Mouse (Mus musculus): ENCODE data around the gene Pgr15l. TPM values are rescaled to one million over a fixed set of nuclear protein-coding genes. Genes with fewer than 3 reads are reported as not detected.

Gene Pgr15l
- polyA plus RNA-seq (2015; fragmentation: Nextera tagmentation; extraction: Ambion mirVana), result not detected in 2 replicates

DNA sequence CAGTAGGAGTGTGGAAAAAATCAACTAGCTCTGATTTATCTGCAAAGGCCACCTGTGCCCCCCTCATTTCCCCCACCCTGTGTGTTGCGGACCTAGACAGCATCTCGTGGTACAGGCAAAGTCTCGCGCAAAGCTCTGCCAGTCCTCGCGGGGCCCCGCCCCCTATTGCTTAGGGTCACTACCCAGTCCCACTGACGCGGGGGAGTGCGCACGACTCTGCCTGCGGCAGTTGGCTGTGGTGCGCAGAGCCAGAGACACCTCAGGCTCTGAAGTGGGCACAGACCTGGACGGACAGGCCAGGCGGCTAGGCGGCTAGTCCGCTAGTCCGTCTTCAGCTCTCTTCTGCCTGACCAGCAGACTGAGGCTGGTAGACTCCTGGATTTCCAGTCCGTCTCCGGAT is at the start of gene Pgr15l:
Pgr15l (plus strand) TSS at position 228 of the 400 bp plus-strand sequence.
- Histone ChIP-seq H3K27ac (no peak within 1 kb of the TSS), H3K27me3 (peaks cover 4% of the 10 kb centered on the region; the same call in 1 of the 2 replicates), H3K4me3 (no peak within 1 kb of the TSS), H3K9me3 (no peaks in the 10 kb centered on the region), H3K36me3 (no peaks in the 10 kb centered on the region), H3K4me2 (no peak within 1 kb of the TSS), H3K4me1 (no peaks in the 10 kb centered on the region), H3K9ac (no peak within 1 kb of the TSS)
- ATAC-seq (ENCODE audit: borderline replicate concordance, extremely low read depth, low FRiP score, low TSS enrichment), result no peak
- 17% methylated on average over 20 of the region's 20 CpGs for WGBS

DNA sequence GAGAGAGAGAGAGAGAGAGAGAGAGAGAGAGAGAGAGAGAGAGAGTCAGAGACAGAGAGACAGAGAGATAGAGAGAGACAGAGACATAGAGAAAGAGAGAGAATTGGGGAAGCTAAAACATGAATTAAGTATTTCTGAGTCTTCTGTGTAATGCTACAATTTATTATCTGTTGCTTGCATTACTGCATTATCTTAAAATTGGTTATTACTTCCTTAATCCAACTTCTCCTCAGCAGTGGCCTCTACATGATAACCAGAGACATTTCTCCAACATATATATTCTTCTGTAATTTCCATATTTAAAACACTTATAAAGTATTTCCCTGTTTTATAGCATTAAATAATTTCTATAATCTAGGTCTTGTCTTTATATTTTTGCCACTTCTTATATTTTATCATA is 44.9 kb upstream of the Pgr15l start:
- H3K36me3 ChIP-seq, result no peaks in the 10 kb centered on the region
- H3K27ac ChIP-seq, result no peak overlapping the region
- no peak overlapping the region for H3K4me2 ChIP-seq
- no peak for ATAC-seq (ENCODE audit: borderline replicate concordance, extremely low read depth, low FRiP score, low TSS enrichment)
- H3K27me3 ChIP-seq, result no peaks in the 10 kb centered on the region
- no peaks in the 10 kb centered on the region for H3K9me3 ChIP-seq
- H3K4me1 ChIP-seq, result no peaks in the 10 kb centered on the region
- H3K4me3 ChIP-seq, result no peak overlapping the region
- no peak overlapping the region for H3K9ac ChIP-seq

DNA sequence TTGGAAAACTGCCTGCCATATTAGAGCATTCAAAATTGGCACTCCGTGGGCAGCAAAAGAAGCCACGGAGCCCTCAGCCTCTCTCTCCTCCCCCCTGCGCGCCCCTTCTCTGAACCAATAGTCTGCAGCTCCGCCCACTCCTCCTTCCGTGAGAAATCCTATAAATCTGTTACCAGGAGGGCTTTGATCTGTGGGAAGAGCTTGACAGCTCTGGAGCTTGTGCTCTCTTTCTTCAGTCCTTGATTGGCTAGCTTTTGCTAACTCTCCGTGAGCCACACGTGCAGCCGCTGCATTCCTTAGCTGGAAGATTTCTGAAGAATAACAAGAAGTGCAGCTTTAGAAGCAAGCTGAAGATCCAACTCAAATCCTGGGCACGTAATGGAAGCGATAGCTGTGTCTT is 2.6 kb upstream of the Pgr15l start:
- no peak for ATAC-seq (ENCODE audit: borderline replicate concordance, extremely low read depth, low FRiP score, low TSS enrichment)
- no peaks in the 10 kb centered on the region for H3K4me1 ChIP-seq
- 14% methylated on average over 11 of the region's 11 CpGs for WGBS
- H3K9me3 ChIP-seq, result no peaks in the 10 kb centered on the region
- H3K4me2 ChIP-seq, result no peak overlapping the region
- no peaks in the 10 kb centered on the region for H3K36me3 ChIP-seq
- no peak overlapping the region for H3K27ac ChIP-seq
- H3K4me3 ChIP-seq, result no peak overlapping the region
- H3K9ac ChIP-seq, result no peak overlapping the region
- peaks cover 4% of the 10 kb centered on the region; the same call in 1 of the 2 replicates for H3K27me3 ChIP-seq
